Mouse (Mus musculus): ENCODE data around the gene Cacna2d4.

The Cacna2d4 gene

GRCm38 (mm10) chr6:119224451-119225195 is 11.7 kb upstream of the Cacna2d4 start:
- DNase-seq = peak in 1 of 2 experiments; percentile 18

DNA sequence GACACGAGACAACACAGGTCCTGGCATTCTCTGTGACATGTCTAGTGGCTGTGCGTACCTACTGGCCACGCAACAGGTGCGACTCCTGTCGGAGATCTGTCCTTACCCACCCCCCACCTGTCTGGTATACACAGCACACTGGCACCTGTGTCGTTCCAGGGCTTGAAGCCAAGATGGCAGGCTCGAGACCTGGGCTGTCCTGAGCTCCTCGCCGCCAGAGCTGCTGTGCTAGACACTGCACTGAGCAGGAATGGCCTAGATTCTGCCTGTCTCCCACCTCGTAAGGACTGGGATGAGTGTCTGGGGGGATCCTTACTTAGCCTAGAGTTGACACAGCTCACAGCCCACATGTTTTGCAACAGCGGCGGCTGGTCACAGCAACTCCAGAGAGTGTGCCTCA is 11.1 kb upstream of the Cacna2d4 start:
- peak in 1 of 2 experiments; percentile 1 for DNase-seq

- no peak for DNase-seq
Measured at GRCm38 (mm10) chr6:119225731-119226130, 10.6 kb upstream of the Cacna2d4 start.

DNA sequence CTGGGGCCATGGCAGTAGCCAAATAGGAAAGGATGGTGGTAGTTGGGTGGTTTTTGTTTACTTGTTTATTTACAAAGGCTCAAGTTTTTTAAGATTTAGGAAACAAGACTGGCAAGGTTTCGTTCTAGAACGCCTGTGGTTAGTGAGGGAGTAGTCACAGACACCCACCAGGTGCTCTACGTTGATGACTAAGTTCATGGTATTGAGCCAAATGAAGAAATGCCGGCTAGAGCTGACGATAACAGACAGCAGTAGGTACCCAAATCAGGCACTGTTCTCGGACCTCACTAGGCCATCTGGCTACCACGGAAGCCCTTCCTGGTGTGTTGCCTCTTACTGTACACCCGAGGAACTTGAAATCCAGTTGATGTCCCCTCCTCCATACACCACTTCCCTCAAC is 9.3 kb upstream of the Cacna2d4 start:
- DNase-seq = no peak

DNA sequence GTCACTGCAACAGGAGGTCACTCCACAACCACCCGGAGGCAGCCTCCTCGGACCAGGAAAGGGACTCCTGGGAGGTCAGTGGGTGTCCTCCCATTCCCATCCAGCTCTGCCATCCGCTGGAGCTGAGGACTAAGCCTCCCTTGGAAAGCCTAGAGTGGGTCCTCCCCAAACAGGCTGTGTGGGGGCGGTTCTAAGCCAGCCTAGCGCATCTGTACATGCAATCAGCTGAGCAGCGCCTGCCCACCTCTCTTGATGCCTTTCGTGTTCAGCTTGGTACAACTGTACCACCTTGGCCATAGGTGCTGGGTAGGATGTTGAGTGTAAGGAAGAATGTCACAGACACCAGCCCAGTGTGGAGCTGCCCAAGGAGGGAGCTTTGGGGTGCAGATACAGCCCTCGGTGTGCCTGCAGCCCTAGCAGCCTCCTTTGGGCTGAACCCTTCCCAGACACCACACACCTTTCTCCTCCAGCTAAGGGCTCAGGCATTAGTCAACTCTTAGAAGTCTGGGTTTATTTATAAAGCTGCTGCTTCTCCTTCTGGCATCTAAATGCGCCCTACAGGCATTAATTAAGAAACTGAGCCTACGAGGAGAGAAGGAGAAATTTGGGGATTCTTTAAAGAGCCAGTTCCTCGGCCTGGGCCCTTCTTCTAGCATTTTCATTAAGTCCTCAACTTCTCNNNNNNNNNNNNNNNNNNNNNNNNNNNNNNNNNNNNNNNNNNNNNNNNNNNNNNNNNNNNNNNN is 7.3 kb upstream of the Cacna2d4 start:
- DNase-seq = no peak

- DNase-seq = no peak
Measured at GRCm38 (mm10) chr6:119233066-119233465, 3.3 kb upstream of the Cacna2d4 start.

DNA sequence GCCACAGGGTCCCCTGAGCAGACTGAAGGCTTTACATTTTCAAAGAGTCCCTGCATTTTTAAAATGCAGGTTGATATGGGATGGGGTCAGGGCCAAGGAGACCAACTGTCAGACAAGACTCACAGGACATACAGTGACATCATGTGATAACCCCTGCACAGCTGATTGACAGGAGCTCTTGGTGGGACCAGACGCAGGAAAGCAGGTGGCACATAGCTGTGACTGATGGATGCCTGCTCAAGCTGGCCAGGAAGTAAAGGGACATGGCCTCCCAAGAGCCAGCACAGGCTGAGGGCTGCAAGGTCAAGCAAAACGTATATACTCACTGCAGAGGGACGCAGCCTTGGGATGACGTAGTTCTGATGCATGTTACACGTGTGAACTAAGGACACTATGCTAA is 885 bp upstream of the Cacna2d4 start:
- no peak for DNase-seq

DNA sequence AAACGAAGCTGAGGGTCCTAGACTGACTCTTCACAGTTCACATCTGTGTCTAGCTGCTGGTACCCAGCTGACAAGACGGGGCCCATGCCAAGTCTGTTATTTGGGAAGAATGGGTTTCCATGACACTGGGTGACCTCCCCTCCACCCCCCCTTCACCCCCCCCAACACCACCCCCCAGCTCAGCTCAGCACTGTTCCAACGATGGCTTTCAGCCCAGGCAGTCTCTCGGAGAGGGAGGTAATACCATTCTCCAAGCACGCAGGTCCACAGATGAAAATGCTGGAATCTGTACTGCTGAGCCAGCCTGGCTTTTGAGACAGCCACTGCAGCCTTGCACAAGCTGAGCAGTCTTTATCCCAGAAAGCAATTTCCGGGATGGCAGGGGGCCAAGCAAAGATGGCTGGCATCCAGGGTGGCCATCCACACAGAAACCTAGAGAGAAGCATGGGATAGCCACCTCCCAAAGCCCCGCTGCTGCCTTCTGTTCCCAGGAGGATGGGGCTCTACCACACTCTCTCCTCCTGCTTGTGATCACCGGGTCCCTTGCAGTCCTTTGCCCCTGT is 1.2 kb downstream of the Cacna2d4 start:
- peak; percentile 79 to 85 for DNase-seq

- no peak for DNase-seq
Measured at GRCm38 (mm10) chr6:119239341-119240005, 3.1 kb downstream of the Cacna2d4 start.

GRCm38 (mm10) chr6:119240256-119240655 is 3.9 kb downstream of the Cacna2d4 start:
- DNase-seq = no peak

DNA sequence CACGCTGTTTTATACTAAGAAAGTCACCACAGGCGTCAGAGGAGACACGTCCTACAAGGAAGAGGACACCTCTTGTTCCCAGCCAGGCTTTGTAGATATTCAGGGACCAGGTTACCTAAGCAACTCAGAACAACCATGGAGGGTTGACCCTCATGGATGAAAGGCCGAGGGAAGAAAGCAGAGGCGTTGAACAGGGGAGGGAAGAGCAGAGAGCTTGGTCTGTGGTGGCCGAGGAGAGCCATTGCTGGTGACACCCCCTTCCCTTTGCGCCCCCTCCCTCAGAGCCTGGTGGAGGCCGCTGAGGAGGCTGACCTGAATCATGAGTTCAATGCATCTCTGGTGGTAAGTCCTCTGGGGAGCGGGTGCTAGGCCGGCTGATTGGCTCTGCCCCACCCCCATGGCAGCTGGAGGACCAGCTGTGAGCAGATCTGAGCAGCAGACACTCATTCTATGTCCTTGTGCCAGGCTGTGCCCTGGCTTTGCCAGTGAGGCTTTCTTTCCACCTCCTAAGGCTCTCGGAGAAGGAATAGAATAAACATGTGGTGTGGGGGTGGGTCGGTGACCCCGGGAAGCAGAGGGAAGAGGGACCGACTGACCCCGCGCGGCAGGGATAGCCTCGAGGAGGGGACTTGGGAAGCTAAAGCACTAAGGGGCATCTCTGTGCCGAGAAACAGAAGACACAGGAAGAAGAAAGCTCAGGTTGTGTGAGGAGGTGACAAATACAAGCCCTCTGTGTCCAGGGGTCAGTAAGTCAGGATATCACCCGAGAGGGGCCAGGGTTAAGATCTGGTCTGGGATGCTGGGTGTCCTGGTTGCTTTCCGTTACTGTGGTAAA is 4.8 kb downstream of the Cacna2d4 start:
- DNase-seq = no peak

- no peak for DNase-seq
Measured at GRCm38 (mm10) chr6:119246082-119246481, 9.8 kb downstream of the Cacna2d4 start.

- DNase-seq = no peak
Measured at GRCm38 (mm10) chr6:119248578-119248977, 12.3 kb downstream of the Cacna2d4 start.

DNA sequence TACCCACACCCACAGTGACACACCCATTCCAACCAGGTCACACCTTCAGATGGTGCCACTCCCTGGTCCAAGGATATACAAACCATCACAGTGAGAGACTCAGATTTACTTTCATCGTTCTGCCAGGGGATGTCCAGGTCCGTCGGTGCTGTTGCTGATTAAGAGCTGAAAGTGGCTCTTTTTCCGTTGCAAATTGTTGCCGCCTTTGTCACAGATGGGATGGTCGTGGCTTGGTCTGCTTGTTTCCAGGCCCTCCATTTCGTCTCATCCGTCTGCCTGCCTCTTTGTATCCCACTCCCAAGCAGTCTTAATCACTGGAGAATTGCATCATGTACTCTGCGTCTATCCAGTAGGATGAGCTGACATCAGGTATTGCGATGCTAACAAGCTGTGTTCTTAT is 13.4 kb downstream of the Cacna2d4 start:
- DNase-seq = no peak

- no peak for DNase-seq
Measured at GRCm38 (mm10) chr6:119251704-119252103, 15.4 kb downstream of the Cacna2d4 start.

DNA sequence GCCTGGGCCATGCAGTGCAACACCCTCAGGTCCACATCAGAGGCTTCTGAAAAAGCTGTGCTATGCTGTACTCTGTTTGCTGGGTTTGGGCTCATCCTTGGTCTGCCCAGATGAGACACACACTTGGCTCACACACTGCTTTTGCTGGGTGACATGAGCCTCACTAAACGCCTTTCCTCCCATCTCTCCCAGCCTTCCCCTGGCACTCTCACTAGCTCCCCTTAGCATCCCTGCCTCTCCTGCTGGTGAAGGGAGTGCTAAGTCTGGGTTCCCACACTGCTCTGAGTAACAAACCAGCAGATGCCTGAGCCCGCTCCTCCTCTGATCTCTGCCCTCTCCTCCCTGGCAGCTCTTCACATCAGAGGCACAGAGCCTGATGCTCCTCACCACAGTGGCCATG is 40.4 kb downstream of the Cacna2d4 start:
- DNase-seq = no peak

DNA sequence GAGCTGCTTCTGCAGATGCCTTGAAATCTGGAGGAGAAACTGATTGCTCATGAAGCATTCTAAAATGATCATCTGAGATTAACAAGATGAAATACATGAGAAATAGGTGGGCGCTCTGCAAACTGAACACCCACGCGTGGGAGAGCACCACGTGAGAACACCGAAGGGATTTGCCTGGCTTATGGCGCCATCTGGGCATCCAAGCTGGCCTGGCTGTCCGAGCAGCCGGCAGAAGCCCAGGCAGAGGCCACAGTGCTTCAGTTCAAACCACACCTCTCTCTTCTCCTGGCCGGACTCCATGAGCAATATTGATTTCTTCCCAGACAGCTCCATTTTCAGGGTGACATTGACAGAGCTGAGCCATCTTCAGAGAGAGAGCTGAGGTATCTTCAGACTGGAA is 44.4 kb downstream of the Cacna2d4 start:
- no peak for DNase-seq

GRCm38 (mm10) chr6:119301310-119301709 is 65.0 kb downstream of the Cacna2d4 start:
- no peak for DNase-seq

- DNase-seq = no peak
Measured at GRCm38 (mm10) chr6:119303331-119303730, 67.0 kb downstream of the Cacna2d4 start.

DNA sequence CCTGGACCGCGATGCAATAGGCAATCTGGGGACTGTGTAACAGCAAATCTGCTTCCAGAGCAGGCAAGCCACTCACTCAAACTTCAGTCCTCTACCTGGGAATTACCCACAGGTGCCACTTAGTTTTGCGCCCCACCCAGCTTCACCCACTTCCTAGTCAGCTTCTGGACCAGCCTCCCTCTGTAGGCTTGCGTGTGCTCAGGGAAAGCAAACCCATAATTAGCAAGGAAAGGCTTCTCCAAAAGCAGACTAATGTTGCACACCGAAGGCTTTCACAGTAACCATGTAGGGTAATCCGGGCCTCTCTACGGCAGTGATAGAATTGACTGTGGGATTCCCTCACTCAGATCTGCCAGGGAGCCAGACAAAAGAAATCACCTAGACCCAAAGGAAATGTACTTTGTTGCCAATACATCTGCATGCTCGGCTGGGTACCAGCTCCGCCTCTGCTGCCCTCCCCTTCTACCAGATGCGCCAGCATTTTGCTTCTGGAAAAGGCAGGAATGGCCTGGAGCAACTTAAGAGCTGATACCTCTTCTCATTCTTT is 71.6 kb downstream of the Cacna2d4 start:
- no peak for DNase-seq

GRCm38 (mm10) chr6:119310176-119310575 is 73.8 kb downstream of the Cacna2d4 start:
- peak in 1 of 2 experiments; percentile 17 for DNase-seq

GRCm38 (mm10) chr6:119312381-119312780 is 76.1 kb downstream of the Cacna2d4 start:
- DNase-seq = no peak
